Mouse (Mus musculus) ES-E14 (cell line): Measurements from ENCODE around the gene Micall2.

ENCODE experiments used
- CHD2 ChIP-seq: IDR thresholded peaks from 2 replicates; pipeline ENCODE4 v1.6.1; 2014; ENCODE audit warnings: mild to moderate bottlenecking, low read depth, low read length, inconsistent platforms
- HCFC1 ChIP-seq: IDR thresholded peaks from 2 replicates; pipeline ENCODE4 v1.6.1; 2012; ENCODE audit warnings: low read length, inconsistent platforms, borderline replicate concordance; ENCODE audit not compliant: insufficient read depth
- MAFK ChIP-seq: IDR thresholded peaks from 2 replicates; pipeline ENCODE4 v1.6.1; 2014; ENCODE audit warnings: mild to moderate bottlenecking, low read depth, low read length, inconsistent platforms; ENCODE audit not compliant: insufficient read depth
- ZC3H11A ChIP-seq: IDR thresholded peaks from 2 replicates; pipeline ENCODE4 v1.6.1; 2012; ENCODE audit warnings: low read depth, mild to moderate bottlenecking, inconsistent platforms, low read length, borderline replicate concordance
- ZNF384 ChIP-seq: IDR thresholded peaks from 2 replicates; pipeline ENCODE4 v1.6.1; 2012; ENCODE audit warnings: low read depth, low read length, inconsistent platforms

DNA sequence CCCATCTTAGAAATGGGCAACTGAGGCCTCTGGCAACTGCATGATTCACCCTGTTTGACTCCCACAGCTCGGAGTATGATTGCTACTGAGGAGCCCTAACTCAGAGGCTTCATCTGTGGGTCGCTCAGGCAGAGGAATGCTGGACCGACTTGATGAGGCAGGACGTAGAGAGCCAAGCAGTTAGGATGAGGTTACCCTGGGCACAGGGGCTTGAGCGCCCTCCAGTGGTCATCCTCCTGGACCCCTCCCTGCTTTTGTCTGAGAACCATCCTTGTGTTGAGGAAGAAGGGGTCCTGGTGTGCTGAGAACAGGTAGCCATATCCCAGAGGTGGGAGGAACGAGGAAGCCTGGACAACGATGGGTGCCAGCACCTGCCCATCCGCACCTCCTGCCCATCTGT lies 66.8 kb downstream of the Micall2 start:
- TF ChIP-seq HCFC1 (no peak), MAFK (no peak), ZC3H11A (no peak), CHD2 (no peak), ZNF384 (no peak)
